Mouse (Mus musculus): ENCODE results near the gene Cblb. TPM values are rescaled to one million over a fixed set of nuclear protein-coding genes. Genes with fewer than 3 reads are reported as not detected.

Gene Cblb
- total RNA-seq, 2 experiments from 2014 or later: 21.8 to 39.6 TPM

GRCm38 (mm10) chr16:52159958-52160504 is 129.0 kb downstream of the Cblb start:
- ATAC-seq (replicated peaks; ENCODE audit: low FRiP score, poor library complexity, severe bottlenecking): no peak

DNA sequence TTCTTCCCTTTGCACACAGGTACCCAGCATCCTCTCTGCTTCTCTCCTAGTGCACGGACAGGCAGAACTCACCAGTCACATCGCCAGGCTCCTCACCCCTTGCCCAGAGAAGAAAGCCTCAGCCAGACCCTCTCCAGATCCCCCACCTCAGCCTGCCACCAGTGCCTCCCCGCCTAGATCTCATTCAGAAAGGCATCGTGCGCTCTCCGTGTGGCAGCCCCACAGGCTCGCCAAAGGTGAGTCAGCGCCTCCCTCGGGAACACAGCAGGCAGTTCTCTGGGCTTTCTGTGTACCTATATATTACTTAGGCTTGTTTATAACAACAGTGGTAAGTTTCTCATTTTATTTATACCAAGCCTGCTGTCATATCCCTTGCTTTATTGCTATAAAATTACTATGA is 133.2 kb downstream of the Cblb start:
- ATAC-seq (replicated peaks; ENCODE audit: low FRiP score, poor library complexity, severe bottlenecking): no peak

- no peak for ATAC-seq (replicated peaks; ENCODE audit: low FRiP score, poor library complexity, severe bottlenecking)
Observed at GRCm38 (mm10) chr16:52173253-52173652, 142.2 kb downstream of the Cblb start.

GRCm38 (mm10) chr16:52179839-52180238 is 148.8 kb downstream of the Cblb start:
- no peak for ATAC-seq (replicated peaks; ENCODE audit: low FRiP score, poor library complexity, severe bottlenecking)

GRCm38 (mm10) chr16:52182057-52182456 is 151.0 kb downstream of the Cblb start:
- 0 out of 2 replicates have a peak, but pooled peaks have one; percentile 52 for ATAC-seq (replicated peaks; ENCODE audit: low FRiP score, poor library complexity, severe bottlenecking)

- ATAC-seq (replicated peaks; ENCODE audit: low FRiP score, poor library complexity, severe bottlenecking): no peak
Observed at GRCm38 (mm10) chr16:52184350-52184749, 153.3 kb downstream of the Cblb start.

- ATAC-seq (replicated peaks; ENCODE audit: low FRiP score, poor library complexity, severe bottlenecking): no peak
Observed at GRCm38 (mm10) chr16:52186731-52187130, 155.7 kb downstream of the Cblb start.

- no peak for ATAC-seq (replicated peaks; ENCODE audit: low FRiP score, poor library complexity, severe bottlenecking)
Observed at GRCm38 (mm10) chr16:52189103-52189502, 158.1 kb downstream of the Cblb start.

- ATAC-seq (replicated peaks; ENCODE audit: low FRiP score, poor library complexity, severe bottlenecking): no peak
Observed at GRCm38 (mm10) chr16:52190714-52191113, 159.7 kb downstream of the Cblb start.

DNA sequence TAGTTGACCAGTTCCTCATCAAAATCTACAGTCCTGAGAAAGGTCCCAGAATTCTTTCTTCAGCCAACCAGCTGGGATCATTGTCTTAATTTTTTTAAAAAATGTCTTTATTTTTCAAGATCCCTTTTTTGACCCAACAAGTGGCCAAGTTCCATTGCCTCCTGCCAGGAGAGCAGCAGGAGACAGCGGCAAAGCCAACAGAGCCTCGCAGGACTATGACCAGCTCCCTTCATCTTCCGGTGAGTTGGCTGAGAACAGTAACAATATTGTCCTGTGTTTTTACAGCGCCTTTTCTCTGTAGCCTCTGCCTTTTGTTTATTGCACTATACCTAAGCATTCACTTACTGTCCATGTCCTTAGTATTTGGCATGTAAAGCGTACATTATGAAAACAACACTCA is 163.0 kb downstream of the Cblb start:
- no peak for ATAC-seq (replicated peaks; ENCODE audit: low FRiP score, poor library complexity, severe bottlenecking)

- no peak for ATAC-seq (replicated peaks; ENCODE audit: low FRiP score, poor library complexity, severe bottlenecking)
Observed at GRCm38 (mm10) chr16:52194866-52195265, 163.8 kb downstream of the Cblb start.

- ATAC-seq (replicated peaks; ENCODE audit: low FRiP score, poor library complexity, severe bottlenecking): no peak
Observed at GRCm38 (mm10) chr16:52200107-52200506, 169.1 kb downstream of the Cblb start.

GRCm38 (mm10) chr16:52210844-52211606 is 180.0 kb downstream of the Cblb start:
- no peak for ATAC-seq (replicated peaks; ENCODE audit: low FRiP score, poor library complexity, severe bottlenecking)

DNA sequence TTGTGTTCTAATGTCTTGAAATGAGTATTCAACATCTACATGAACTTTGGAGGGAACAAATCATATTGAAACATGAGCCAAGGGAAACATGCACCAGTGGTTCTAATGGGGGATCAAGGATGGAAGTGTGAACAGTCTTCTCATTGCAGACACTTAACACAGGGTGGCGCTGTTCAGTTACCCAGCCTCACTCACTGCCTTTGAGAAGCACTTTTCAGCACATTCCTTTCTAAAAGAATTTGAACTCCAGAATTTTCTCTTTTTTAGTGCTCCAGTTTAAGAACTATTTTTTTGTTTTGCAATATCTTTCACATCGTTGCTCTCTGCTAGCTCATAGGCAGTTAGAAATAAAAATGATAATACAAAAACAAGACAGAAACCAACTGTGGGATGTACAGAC is 188.0 kb downstream of the Cblb start:
- no peak for ATAC-seq (replicated peaks; ENCODE audit: low FRiP score, poor library complexity, severe bottlenecking)

DNA sequence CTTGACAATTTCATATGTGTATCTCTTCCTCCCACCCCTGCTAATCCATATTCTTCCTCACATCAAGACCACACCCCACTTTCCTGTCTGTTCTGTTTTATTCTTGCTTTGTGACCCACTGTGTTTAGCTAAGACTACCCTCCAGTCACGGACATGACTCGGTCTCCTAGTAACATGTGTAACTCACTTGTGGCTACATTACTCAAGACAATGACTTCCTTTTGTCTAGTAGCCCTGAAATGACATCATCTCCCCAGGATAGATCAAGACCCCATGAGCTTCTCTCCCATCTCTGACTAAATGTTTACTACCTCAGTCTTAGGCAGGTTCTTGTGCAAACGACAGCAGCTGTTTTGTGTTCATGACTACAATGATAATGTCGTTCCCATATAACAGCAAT is 191.9 kb downstream of the Cblb start:
- ATAC-seq (replicated peaks; ENCODE audit: low FRiP score, poor library complexity, severe bottlenecking): no peak

DNA sequence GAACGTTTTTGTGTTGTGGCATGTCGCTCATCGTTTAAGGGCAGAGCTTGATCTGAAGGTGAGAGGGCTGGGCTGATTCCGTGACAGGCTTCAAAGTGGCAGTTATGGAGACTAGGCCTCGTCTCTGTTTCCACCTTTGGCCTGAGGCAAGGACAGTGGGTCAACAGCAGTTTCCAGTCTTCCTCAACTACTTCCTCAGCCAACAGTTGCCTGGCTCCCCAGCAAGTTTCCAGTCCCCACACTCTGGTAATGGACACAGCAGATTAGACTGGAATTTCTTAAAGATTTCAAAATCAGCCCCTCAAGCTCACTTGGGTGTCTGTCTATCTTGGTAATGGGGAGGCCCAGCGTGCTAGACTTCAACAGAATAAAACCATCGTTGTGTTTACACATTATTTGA is 198.4 kb downstream of the Cblb start:
- ATAC-seq (replicated peaks; ENCODE audit: low FRiP score, poor library complexity, severe bottlenecking): no peak

- no peak for ATAC-seq (replicated peaks; ENCODE audit: low FRiP score, poor library complexity, severe bottlenecking)
Observed at GRCm38 (mm10) chr16:52229930-52230329, 198.9 kb downstream of the Cblb start.

- ATAC-seq (replicated peaks; ENCODE audit: low FRiP score, poor library complexity, severe bottlenecking): no peak
Observed at GRCm38 (mm10) chr16:52242144-52242543, 211.1 kb downstream of the Cblb start.

DNA sequence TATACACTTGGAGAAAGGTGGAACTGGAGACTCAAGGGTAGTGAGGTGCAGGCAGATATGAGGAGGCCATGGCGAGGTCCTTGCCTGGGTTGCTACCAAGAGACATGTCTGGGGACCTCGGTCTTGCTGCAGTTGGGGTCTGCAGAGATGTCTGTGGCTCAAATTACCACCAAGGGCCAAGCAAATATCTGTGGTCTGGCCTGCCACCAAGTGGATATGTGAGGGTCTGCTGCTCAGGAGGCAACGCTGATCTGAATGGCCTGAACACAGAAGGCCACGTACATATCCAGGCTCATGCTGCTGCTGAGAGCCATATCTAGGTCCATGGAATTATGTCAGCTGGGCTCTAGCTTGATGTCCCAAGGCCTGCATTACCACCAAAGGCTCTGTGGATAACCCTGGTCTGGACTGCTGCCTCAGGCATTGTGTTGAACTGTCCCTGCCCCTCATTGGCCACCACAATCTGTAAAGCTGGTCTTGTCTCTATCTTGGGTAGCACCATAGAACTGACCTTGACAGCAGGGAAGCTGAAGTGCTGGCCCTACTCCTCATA is 212.5 kb downstream of the Cblb start:
- no peak for ATAC-seq (replicated peaks; ENCODE audit: low FRiP score, poor library complexity, severe bottlenecking)

DNA sequence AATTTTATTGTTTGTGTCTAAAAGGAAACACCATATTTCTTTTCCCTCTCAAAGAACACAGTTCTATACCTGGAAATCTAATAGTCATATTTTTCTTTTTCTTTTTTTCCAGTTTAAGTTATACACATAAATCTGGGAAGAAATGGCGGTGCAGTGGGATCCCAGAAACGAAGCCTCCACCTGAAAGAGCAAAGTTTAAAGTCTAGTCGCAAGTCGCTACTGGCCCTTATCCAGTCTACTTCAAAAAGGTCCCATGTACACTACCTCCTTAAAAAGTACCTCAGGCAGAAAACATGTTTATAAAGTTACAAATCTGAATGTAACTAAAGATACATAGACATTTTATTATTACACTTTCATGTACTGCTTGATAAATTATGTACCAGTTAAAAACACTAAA is 219.2 kb downstream of the Cblb start:
- ATAC-seq (replicated peaks; ENCODE audit: low FRiP score, poor library complexity, severe bottlenecking): no peak

DNA sequence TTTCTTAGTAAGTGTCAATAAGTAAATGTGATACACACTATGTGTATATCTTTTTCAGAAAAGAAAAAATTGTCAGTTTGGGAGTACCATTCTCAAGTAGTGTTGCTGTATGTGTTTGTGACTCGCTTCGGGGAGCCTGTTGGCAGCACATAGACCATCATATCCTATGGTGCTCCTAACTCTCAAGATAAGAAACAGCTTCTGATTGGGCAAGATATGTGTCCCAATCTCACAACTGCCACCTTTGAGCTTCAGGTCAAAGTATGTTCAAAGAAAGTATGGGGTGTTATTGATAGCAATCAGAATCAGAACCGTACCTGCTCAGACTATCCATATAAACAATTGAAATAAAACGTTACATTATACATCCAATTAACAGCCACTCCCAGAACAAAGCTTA is 219.9 kb downstream of the Cblb start:
- ATAC-seq (replicated peaks; ENCODE audit: low FRiP score, poor library complexity, severe bottlenecking): no peak
